Mouse (Mus musculus): ENCODE data around the gene Ascl4.

- TF ChIP-seq POLR2A (IDR thresholded peaks at IDR 0.05; ENCODE audit: control insufficient read depth, extremely low read depth, insufficient read depth, low read length, poor library complexity) (no peak), CTCF (IDR thresholded peaks at IDR 0.05; ENCODE audit: borderline replicate concordance, control insufficient read depth, extremely low read depth, insufficient read depth, low read length, poor library complexity) (no peak)
Observed at GRCm38 (mm10) chr10:85953401-85953800, 25.9 kb downstream of the Ascl4 start.

Data from thymus, adult 2 months (tissue).